9 mouse cellular contexts compared by ENCODE assay signal in genomic region chr7:62922246-62922645, GRCm38 (mm10).
DNase-seq lines count a peak whose midpoint lies in the region; ATAC-seq and TF ChIP-seq lines count a peak whose summit lies in the region.
"Had no signal": no experiment of that assay in that cellular context is flagged by ENCODE, and none has a peak within 500 bp of the region (broad histone marks: within the 10 kb centered on the region; RNA-seq: fewer than 3 reads in every experiment).

No protein-coding gene starts in this region.

- no peak for ATAC-seq in activated CD4-positive, CD25-positive, alpha-beta regulatory T cell, adult 4 months

- TF ChIP-seq CTCF in gastrocnemius, adult 2 months (IDR thresholded peaks at IDR 0.05): peak; percentile 52

- DNase-seq in gastrocnemius, adult 2 months: peak; percentile 20
- DNase-seq in gastrocnemius, postnatal 4 days (ENCODE audit: low spot score in 2 of 2): no peak
- DNase-seq in urinary bladder, postnatal 14 days (ENCODE audit: low spot score): peak; percentile 6
- no peak for DNase-seq in urinary bladder, postnatal 10 days (ENCODE audit: low spot score)
- peak; percentile 8 to 66 for DNase-seq in kidney, postnatal 36 days
- DNase-seq in lung, postnatal 36 days: peak; percentile 4
- no peak for DNase-seq in MN1 (ENCODE audit: low spot score)

- H3K4me3 ChIP-seq in gastrocnemius, adult 2 months: no peak overlapping the region
- H3K4me3 ChIP-seq: stomach, embryonic 15.5 days had no signal

- intact Hi-C loops in gastrocnemius, adult 2 months (cut with DNase I): no loop called here

- no peak overlapping the region for H3K27ac ChIP-seq in gastrocnemius, adult 2 months
- H3K27ac ChIP-seq: stomach, embryonic 15.5 days had no signal

Comparison
In these comparisons a context has a peak if more than half of its experiments do, and no peak if none do; other contexts are left out.
1. DNase-seq: peak in gastrocnemius, adult 2 months (single experiment), urinary bladder, postnatal 14 days (single experiment), kidney, postnatal 36 days (2 of 2) and lung, postnatal 36 days (single experiment); none in gastrocnemius, postnatal 4 days (0 of 2), urinary bladder, postnatal 10 days (single experiment) and MN1 (single experiment).